Mouse (Mus musculus): Measurements from ENCODE around the gene Map3k9. TPM values are rescaled to one million over a fixed set of nuclear protein-coding genes. Genes with fewer than 3 reads are reported as not detected.

The Map3k9 gene
- polyA plus RNA-seq, 1 experiment = 6.7 TPM

DNA sequence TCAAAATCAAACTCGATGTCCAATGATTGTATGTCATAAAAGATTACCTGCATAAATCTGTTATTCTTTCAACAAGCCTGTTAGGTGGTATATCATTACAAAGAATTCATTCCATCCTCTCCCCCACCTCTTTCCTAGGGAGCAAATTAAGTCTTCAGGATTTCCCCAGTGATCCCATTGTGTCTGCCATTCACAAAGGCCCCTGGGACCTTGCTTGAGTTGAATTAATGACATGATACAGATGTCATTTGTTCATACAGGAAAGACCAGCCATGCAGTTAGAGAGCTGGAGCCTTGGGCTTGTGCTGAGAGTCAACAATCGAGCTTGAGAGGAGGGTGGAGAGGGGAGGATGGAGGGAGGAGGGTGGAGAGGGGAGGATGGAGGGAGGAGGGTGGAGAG, 27.6 kb upstream of the Map3k9 start:
- WGBS = 54% methylated on average over 2 of the region's 2 CpGs
- no peak for TF ChIP-seq CTCF (IDR thresholded peaks at IDR 0.05; ENCODE audit: insufficient read depth, low read length)
- TF ChIP-seq POLR2A (IDR thresholded peaks at IDR 0.05; ENCODE audit: borderline replicate concordance, extremely low read depth, low read depth, low read length) = no peak
- no peak for DNase-seq
- Histone ChIP-seq H3K4me1 (ENCODE audit: control insufficient read depth, insufficient read depth, low read length) (no peaks in the 10 kb centered on the region), H3K4me3 (replicated peaks; ENCODE audit: extremely low read depth, low read depth, low read length) (no peak overlapping the region)

DNA sequence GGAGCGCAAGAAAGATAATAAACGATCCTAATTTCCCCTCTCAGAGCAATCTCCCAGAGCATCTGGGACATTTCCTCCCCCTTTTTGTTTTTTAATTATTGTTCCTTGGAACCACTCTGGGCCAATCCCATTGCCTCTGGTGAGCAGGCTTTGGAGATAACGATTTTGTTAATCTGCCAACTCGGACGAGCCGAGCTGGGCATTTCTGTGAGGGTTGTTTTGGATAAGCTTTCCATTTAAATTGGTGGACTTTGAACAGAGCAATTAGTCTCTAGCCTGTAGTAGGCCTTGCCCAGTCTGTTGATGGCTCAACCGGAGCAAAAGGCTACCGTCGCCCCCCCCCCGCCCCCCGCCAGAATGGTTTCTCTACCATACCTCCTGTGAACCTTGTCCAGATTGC, 27.0 kb upstream of the Map3k9 start:
- TF ChIP-seq POLR2A (IDR thresholded peaks at IDR 0.05; ENCODE audit: borderline replicate concordance, extremely low read depth, low read depth, low read length) = no peak
- TF ChIP-seq CTCF (IDR thresholded peaks at IDR 0.05; ENCODE audit: insufficient read depth, low read length) = no peak

DNA sequence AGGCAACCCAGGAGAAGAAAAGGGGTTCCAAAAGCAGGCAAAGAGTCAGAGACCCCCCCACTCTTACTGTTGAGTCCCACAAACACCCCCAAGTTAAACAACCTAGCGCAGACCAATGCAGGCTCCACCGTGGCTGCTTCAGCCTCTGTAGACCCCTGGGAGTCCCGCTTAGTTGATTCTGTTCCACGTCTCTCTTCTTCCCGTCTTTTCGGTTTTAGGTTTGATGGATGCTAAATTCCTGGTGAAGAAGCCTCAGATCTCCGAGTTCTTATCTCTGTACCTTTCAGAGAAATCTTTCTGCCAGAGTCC, 26.5 kb upstream of the Map3k9 start:
- DNase-seq = no peak
- WGBS = 3% methylated on average over 7 of the region's 7 CpGs
- TF ChIP-seq POLR2A (IDR thresholded peaks at IDR 0.05; ENCODE audit: borderline replicate concordance, extremely low read depth, low read depth, low read length) (no peak), CTCF (IDR thresholded peaks at IDR 0.05; ENCODE audit: insufficient read depth, low read length) (no peak)
- H3K4me1 ChIP-seq (ENCODE audit: control insufficient read depth, insufficient read depth, low read length) = no peaks in the 10 kb centered on the region
- peak overlapping the region; percentile 40 for H3K4me3 ChIP-seq (replicated peaks; ENCODE audit: extremely low read depth, low read depth, low read length)

More for the DNA sequence above, 27.0 kb upstream of the Map3k9 start:
- Histone ChIP-seq H3K4me1 (ENCODE audit: control insufficient read depth, insufficient read depth, low read length) (no peaks in the 10 kb centered on the region), H3K4me3 (replicated peaks; ENCODE audit: extremely low read depth, low read depth, low read length) (no peak overlapping the region)
- 21% methylated on average over 11 of the region's 11 CpGs for WGBS
- no peak for DNase-seq

DNA sequence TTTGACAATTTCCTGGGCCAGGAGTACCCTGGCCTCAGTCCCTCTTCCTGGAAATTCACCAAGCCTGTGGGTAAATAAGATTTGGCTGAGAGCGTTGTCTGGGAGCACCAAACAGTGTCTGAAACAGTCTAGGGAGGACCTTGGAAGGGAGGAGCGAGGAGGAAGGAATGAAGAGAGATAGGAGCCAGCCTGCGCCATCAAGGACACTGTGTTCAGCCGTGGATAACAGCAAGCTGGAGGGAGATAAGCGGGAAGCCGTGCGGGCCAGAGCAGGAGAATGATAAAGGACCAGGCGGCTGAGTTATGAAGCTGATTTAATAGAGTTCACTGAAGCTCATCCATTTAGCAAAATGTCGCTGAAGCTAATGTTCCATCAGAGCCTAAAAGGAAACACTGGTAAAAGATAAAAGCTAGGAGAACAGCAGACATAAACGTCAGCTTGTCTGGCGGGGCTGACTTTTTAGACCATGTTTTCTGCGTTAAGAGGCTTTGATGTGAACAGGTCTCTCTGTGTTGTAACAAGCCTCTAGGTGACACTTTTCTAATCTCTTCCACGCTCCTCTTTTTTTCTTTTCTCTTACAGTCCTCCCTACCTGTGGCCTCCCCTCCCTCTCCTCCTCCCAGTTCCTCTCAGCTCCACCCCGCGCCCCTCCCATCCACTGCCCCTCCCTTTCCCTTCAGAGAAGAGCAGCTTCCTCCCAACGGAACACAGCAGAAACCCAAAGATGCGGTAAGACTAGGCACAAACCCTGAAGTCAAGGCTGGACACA, 26.0 kb upstream of the Map3k9 start:
- 7% methylated on average over 17 of the region's 17 CpGs for WGBS
- DNase-seq = peak; percentile 44
- no peaks in the 10 kb centered on the region for H3K4me1 ChIP-seq (ENCODE audit: control insufficient read depth, insufficient read depth, low read length)
- peak overlapping the region; percentile 40 for H3K4me3 ChIP-seq (replicated peaks; ENCODE audit: extremely low read depth, low read depth, low read length)
- TF ChIP-seq POLR2A (IDR thresholded peaks at IDR 0.05; ENCODE audit: borderline replicate concordance, extremely low read depth, low read depth, low read length) (peak; percentile 51; the same call in 1 of the 2 replicates), CTCF (IDR thresholded peaks at IDR 0.05; ENCODE audit: insufficient read depth, low read length) (no peak)

DNA sequence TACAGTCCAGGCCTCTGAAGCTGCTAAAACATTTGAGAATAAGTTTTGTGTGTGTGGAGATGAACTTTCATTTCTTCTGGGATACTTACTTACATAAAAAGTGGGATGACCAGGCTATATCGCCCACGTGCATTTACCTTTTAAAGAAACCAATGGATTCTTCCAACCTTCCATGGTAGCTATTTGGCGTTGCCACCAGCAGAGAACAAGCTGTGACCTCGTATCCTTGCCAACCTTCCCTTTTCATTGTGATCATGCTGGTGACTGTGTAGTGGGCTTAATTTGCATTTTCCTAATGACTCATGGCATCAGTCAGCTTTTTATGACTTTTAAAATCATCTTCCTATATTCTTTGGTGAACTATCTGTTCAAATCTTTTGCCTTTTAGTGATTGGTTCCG, 25.1 kb upstream of the Map3k9 start:
- DNase-seq = no peak
- H3K4me1 ChIP-seq (ENCODE audit: control insufficient read depth, insufficient read depth, low read length) = no peaks in the 10 kb centered on the region
- TF ChIP-seq CTCF (IDR thresholded peaks at IDR 0.05; ENCODE audit: insufficient read depth, low read length) = no peak
- no peak for TF ChIP-seq POLR2A (IDR thresholded peaks at IDR 0.05; ENCODE audit: borderline replicate concordance, extremely low read depth, low read depth, low read length)
- no peak overlapping the region for H3K4me3 ChIP-seq (replicated peaks; ENCODE audit: extremely low read depth, low read depth, low read length)
- 81% methylated on average over 5 of the region's 5 CpGs for WGBS

DNA sequence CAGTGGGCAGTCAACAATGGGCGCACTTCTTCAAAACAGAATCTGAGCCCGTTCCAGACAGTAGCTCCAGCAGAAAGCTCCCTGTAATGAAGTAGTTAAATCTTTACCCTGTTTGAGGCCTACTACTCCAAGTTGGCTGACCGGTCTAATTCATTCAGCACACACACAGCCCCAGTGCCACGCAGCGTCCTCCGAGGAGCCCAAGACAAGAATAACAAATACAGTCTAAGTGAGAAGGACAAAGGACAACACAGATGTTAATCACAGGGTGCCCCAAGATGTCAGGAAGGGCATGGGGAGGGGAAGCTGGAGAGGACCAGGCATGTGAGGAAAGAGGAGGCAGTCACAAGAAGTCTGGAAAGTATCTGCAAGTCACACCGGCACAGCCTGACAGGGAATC, 22.8 kb upstream of the Map3k9 start:
- no peak overlapping the region for H3K4me3 ChIP-seq (replicated peaks; ENCODE audit: extremely low read depth, low read depth, low read length)
- H3K4me1 ChIP-seq (ENCODE audit: control insufficient read depth, insufficient read depth, low read length) = no peaks in the 10 kb centered on the region
- DNase-seq = no peak
- WGBS = 49% methylated on average over 7 of the region's 7 CpGs
- TF ChIP-seq POLR2A (IDR thresholded peaks at IDR 0.05; ENCODE audit: borderline replicate concordance, extremely low read depth, low read depth, low read length) (no peak), CTCF (IDR thresholded peaks at IDR 0.05; ENCODE audit: insufficient read depth, low read length) (no peak)

DNA sequence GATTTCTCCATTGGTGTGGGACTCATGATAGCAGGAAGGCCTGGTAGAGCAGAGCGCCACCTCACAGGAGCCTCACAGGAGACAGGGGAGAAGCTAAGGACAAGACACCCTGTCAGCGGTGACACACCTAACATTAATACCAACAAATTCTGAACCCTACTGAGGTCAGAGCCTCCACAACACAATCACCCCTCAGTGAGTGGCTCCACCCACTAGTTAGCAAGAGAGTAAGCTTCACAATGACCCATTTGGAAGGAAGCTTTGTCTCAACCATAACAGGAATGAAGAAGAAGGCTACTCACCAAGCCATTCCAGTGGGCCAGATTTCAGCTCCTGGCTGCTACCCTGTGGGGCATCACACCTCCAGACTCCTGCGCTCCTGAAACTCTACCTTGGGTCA, 22.0 kb upstream of the Map3k9 start:
- H3K4me3 ChIP-seq (replicated peaks; ENCODE audit: extremely low read depth, low read depth, low read length) = no peak overlapping the region
- DNase-seq = no peak
- 94% methylated on average over 3 of the region's 3 CpGs for WGBS
- no peak for TF ChIP-seq POLR2A (IDR thresholded peaks at IDR 0.05; ENCODE audit: borderline replicate concordance, extremely low read depth, low read depth, low read length)
- TF ChIP-seq CTCF (IDR thresholded peaks at IDR 0.05; ENCODE audit: insufficient read depth, low read length) = no peak
- H3K4me1 ChIP-seq (ENCODE audit: control insufficient read depth, insufficient read depth, low read length) = no peaks in the 10 kb centered on the region

DNA sequence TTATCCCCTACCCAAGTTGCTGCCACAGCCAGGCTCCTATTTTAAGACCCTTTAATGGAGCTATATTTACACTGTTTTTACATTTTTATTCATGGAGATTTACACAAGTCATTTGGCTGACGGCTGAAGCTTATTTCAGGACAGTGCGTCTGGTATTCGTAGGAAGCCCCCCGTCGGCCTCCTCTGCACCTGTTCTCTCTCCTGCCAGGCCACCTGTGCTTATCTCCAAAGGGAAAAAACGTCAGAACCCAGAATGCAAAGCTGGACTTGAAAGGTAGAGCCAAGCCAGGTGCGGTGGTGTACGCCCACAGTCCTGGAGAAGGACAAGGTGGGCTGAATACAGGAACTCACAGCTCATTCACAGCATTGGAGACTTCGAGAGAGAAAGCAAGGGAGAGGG, 20.2 kb upstream of the Map3k9 start:
- DNase-seq = no peak
- Histone ChIP-seq H3K4me1 (ENCODE audit: control insufficient read depth, insufficient read depth, low read length) (no peaks in the 10 kb centered on the region), H3K4me3 (replicated peaks; ENCODE audit: extremely low read depth, low read depth, low read length) (no peak overlapping the region)
- TF ChIP-seq POLR2A (IDR thresholded peaks at IDR 0.05; ENCODE audit: borderline replicate concordance, extremely low read depth, low read depth, low read length) = no peak
- TF ChIP-seq CTCF (IDR thresholded peaks at IDR 0.05; ENCODE audit: insufficient read depth, low read length) = no peak
- 72% methylated on average over 9 of the region's 9 CpGs for WGBS

DNA sequence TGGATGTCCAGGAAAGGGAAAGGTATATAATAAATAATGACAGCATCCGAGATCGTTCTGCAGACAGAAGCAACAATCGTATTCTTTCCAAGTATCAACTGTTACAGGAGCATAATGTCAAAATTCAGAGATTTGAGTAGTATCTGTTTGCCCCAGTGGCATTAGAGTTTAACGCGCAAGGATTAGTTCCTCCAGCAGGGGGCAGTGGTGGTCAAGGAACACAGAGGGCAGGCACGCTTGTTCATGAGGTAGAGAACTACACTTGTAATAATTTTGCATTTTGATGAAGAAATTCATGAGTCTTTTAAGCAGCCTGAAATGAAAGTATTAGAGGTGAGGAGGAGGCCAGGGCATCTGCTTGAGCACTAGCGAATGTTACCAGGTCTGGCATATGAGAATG, 15.6 kb upstream of the Map3k9 start:
- 5% methylated on average over 7 of the region's 7 CpGs for WGBS
- H3K4me1 ChIP-seq (ENCODE audit: control insufficient read depth, insufficient read depth, low read length) = no peaks in the 10 kb centered on the region
- no peak overlapping the region for H3K4me3 ChIP-seq (replicated peaks; ENCODE audit: extremely low read depth, low read depth, low read length)
- peak; percentile 82 for DNase-seq
- TF ChIP-seq POLR2A (IDR thresholded peaks at IDR 0.05; ENCODE audit: borderline replicate concordance, extremely low read depth, low read depth, low read length) (no peak), CTCF (IDR thresholded peaks at IDR 0.05; ENCODE audit: insufficient read depth, low read length) (peak; percentile 95)

DNA sequence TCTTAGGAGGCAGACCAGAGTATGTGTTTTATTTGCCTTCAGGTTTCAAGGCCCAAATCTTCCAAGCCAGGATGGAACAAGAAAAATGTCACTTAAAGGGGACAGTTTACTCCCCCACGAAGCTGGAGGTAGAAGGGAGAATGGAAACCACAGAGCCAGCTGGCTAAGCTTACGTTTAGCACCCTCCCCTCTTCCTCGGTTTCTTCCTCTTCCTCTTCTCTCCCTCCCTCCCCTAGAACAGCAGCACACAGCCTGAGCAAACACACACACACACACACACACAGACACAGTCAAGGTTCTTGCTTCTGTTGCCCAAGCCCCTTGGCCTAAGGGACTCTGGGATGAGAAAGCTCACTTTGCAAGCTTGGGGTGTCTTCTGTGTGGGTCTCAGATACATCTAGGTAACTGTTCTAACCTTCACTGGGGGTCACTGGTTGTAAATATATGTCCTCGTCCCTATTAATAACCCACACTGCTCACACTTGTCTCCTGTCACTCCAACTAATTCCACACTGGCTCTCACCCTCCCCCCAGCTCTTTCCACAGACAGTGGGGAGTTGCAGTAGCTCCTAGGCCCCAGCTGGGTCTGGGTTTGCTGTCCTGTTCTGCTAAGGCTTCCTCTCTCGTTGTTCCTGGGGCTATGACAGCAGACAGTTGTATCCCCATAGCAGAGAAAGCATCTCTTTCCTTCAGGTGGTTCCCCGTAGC, 11.7 kb upstream of the Map3k9 start:
- Histone ChIP-seq H3K4me1 (ENCODE audit: control insufficient read depth, insufficient read depth, low read length) (no peaks in the 10 kb centered on the region), H3K4me3 (replicated peaks; ENCODE audit: extremely low read depth, low read depth, low read length) (no peak overlapping the region)
- DNase-seq = no peak
- 55% methylated on average over 6 of the region's 6 CpGs for WGBS
- TF ChIP-seq CTCF (IDR thresholded peaks at IDR 0.05; ENCODE audit: insufficient read depth, low read length) (no peak), POLR2A (IDR thresholded peaks at IDR 0.05; ENCODE audit: borderline replicate concordance, extremely low read depth, low read depth, low read length) (no peak)

All from lung, adult 2 months (tissue).